ENCODE assay signal across 11 mouse cellular contexts in genomic region chr3:90606185-90606584, GRCm38 (mm10). TPM values are rescaled to one million over a fixed set of nuclear protein-coding genes. Genes with fewer than 3 reads are reported as not detected.
DNase-seq lines count a peak whose midpoint lies in the region; ATAC-seq and TF ChIP-seq lines count a peak whose summit lies in the region.
"Had no signal": no experiment of that assay in that cellular context is flagged by ENCODE, and none has a peak within 500 bp of the region (broad histone marks: within the 10 kb centered on the region; RNA-seq: fewer than 3 reads in every experiment).

No protein-coding gene starts in this region.

- 79% methylated on average over 6 of the region's 6 CpGs for WGBS in kidney, embryonic 14.5 days
- 62% methylated on average over 6 of the region's 6 CpGs for WGBS in intestine, embryonic 16.5 days

- no peak overlapping the region for H3K4me3 ChIP-seq in kidney, embryonic 14.5 days (ENCODE audit: low read length)
- H3K4me3 ChIP-seq in intestine, embryonic 16.5 days (ENCODE audit: low read length), result no peak overlapping the region
- H3K4me3 ChIP-seq: hindbrain, embryonic 15.5 days; neural tube, embryonic 13.5 days had no signal

- no peak for DNase-seq in kidney, postnatal 36 days
- DNase-seq in 3T3-L1 (ENCODE audit: low read depth, low spot score), result peak; percentile 98
- DNase-seq in brain, embryonic 14.5 days (ENCODE audit: low read depth), result peak; percentile 8
- no peak for DNase-seq in ovary, postnatal 14 days (ENCODE audit: low spot score)
- DNase-seq in thymus, postnatal 14 days, result no peak

- peaks cover 18% of the 10 kb centered on the region; the same call in 1 of the 2 replicates for H3K4me1 ChIP-seq in kidney, embryonic 14.5 days (ENCODE audit: control insufficient read depth, insufficient read depth, low read length)
- peaks cover 24% of the 10 kb centered on the region for H3K4me1 ChIP-seq in intestine, embryonic 16.5 days (ENCODE audit: control insufficient read depth, insufficient read depth, low read length)

- H3K4me2 ChIP-seq in kidney, embryonic 14.5 days (replicated peaks; ENCODE audit: low read depth, low read length), result no peak overlapping the region
- H3K4me2 ChIP-seq in intestine, embryonic 16.5 days (ENCODE audit: low read depth, low read length), result no peak overlapping the region
- H3K4me2 ChIP-seq: hindbrain, embryonic 15.5 days; neural tube, embryonic 13.5 days had no signal

- peak; percentile 68; the same call in 1 of the 2 replicates for ATAC-seq in kidney, embryonic 14.5 days (ENCODE audit: low FRiP score, low TSS enrichment)
- peak; percentile 29; the same call in 1 of the 2 replicates for ATAC-seq in intestine, embryonic 16.5 days
- no peak for ATAC-seq in erythroblast, adult 5-6 weeks (replicated peaks; ENCODE audit: low FRiP score, poor library complexity, severe bottlenecking)

- H3K27ac ChIP-seq in kidney, embryonic 14.5 days (ENCODE audit: low read depth, low read length), result peak overlapping the region; percentile 49; the same call in 1 of the 2 replicates
- H3K27ac ChIP-seq in intestine, embryonic 16.5 days (ENCODE audit: low read length), result peak overlapping the region; percentile 53
- H3K27ac ChIP-seq: hindbrain, embryonic 15.5 days; neural tube, embryonic 13.5 days had no signal

- no peaks in the 10 kb centered on the region for H3K9me3 ChIP-seq in kidney, embryonic 14.5 days (ENCODE audit: control insufficient read depth, low read length)
- H3K9me3 ChIP-seq in intestine, embryonic 16.5 days (ENCODE audit: control insufficient read depth, low read length), result no peaks in the 10 kb centered on the region
- H3K9me3 ChIP-seq: hindbrain, embryonic 15.5 days; neural tube, embryonic 13.5 days had no signal

- no peak for TF ChIP-seq CTCF in brain, embryonic 14.5 days (IDR thresholded peaks at IDR 0.05; ENCODE audit: borderline replicate concordance, extremely low read depth, insufficient read depth, insufficient read length)

- no peaks in the 10 kb centered on the region for H3K36me3 ChIP-seq in kidney, embryonic 14.5 days (ENCODE audit: control insufficient read depth, insufficient read depth, low read length)
- H3K36me3 ChIP-seq in intestine, embryonic 16.5 days (ENCODE audit: control insufficient read depth, insufficient read depth, low read length), result no peaks in the 10 kb centered on the region
- H3K36me3 ChIP-seq: hindbrain, embryonic 15.5 days; neural tube, embryonic 13.5 days had no signal

- H3K27me3 ChIP-seq in kidney, embryonic 14.5 days (ENCODE audit: control insufficient read depth, insufficient read depth, low read length), result no peaks in the 10 kb centered on the region
- H3K27me3 ChIP-seq in intestine, embryonic 16.5 days (replicated peaks; ENCODE audit: control insufficient read depth, insufficient read depth, low read length), result no peaks in the 10 kb centered on the region
- H3K27me3 ChIP-seq: hindbrain, embryonic 15.5 days; neural tube, embryonic 13.5 days had no signal

- no peak for TF ChIP-seq POLR2A in brain, embryonic 14.5 days (IDR thresholded peaks at IDR 0.05; ENCODE audit: borderline replicate concordance, extremely low read depth, insufficient read depth, insufficient read length, poor library complexity, severe bottlenecking)

- H3K9ac ChIP-seq in kidney, embryonic 14.5 days (ENCODE audit: low read depth, low read length), result no peak overlapping the region
- no peak overlapping the region for H3K9ac ChIP-seq in intestine, embryonic 16.5 days (ENCODE audit: low read depth, low read length)
- H3K9ac ChIP-seq: hindbrain, embryonic 15.5 days; neural tube, embryonic 13.5 days had no signal

RNA-seq across cellular contexts. Expression of gene S100a5, which starts 2.1 kb away (rescaled TPM):
- 0.56 TPM in 1 of 2 replicates, not detected in the other for polyA plus RNA-seq in kidney, embryonic 14.5 days (2014; fragmentation: Nextera tagmentation; extraction: Ambion mirVana)
- not detected in 2 replicates for polyA plus RNA-seq in brain, embryonic 14.5 days (2012; rRNA removed)
- 13.2 and 16.0 TPM in 2 replicates for polyA plus RNA-seq in intestine, embryonic 16.5 days (2015; fragmentation: Nextera tagmentation; extraction: Ambion mirVana)
- total RNA-seq in erythroblast, adult 5-6 weeks (2015; ENCODE audit: low replicate concordance), result not detected in 2 replicates
- not detected in 2 replicates for total RNA-seq in erythroblast, adult 5-6 weeks (2017; ENCODE audit: low replicate concordance)
- polyA plus RNA-seq: hindbrain, embryonic 15.5 days; neural tube, embryonic 13.5 days had no signal

RNA-seq across cellular contexts. Expression of gene S100a4, which starts 2.6 kb away (rescaled TPM):
- 2.7 and 3.9 TPM in 2 replicates for polyA plus RNA-seq in kidney, embryonic 14.5 days (2014; fragmentation: Nextera tagmentation; extraction: Ambion mirVana)
- 1.6 and 2.5 TPM in 2 replicates for polyA plus RNA-seq in brain, embryonic 14.5 days (2012; rRNA removed)
- 3.6 and 4.0 TPM in 2 replicates for polyA plus RNA-seq in intestine, embryonic 16.5 days (2015; fragmentation: Nextera tagmentation; extraction: Ambion mirVana)
- 64.0 and 136 TPM in 2 replicates for total RNA-seq in erythroblast, adult 5-6 weeks (2015; ENCODE audit: low replicate concordance)
- 89.5 and 104 TPM in 2 replicates for total RNA-seq in erythroblast, adult 5-6 weeks (2017; ENCODE audit: low replicate concordance)
- polyA plus RNA-seq: neural tube, embryonic 13.5 days had no signal

RNA-seq across cellular contexts. Expression of gene Gm42674, which starts 4.5 kb away (rescaled TPM):
- polyA plus RNA-seq in kidney, embryonic 14.5 days (2014; fragmentation: Nextera tagmentation; extraction: Ambion mirVana), result not detected in 2 replicates
- not detected in 2 replicates for polyA plus RNA-seq in brain, embryonic 14.5 days (2012; rRNA removed)
- not detected in 2 replicates for polyA plus RNA-seq in intestine, embryonic 16.5 days (2015; fragmentation: Nextera tagmentation; extraction: Ambion mirVana)
- total RNA-seq in erythroblast, adult 5-6 weeks (2015; ENCODE audit: low replicate concordance), result not detected in 2 replicates
- total RNA-seq in erythroblast, adult 5-6 weeks (2017; ENCODE audit: low replicate concordance), result not detected in 2 replicates
- total RNA-seq: gastrocnemius, adult 8-10 months had no signal
- polyA plus RNA-seq: hindbrain, embryonic 15.5 days; neural tube, embryonic 13.5 days had no signal

RNA-seq across cellular contexts. Expression of gene S100a6, which starts 6.5 kb away (rescaled TPM):
- polyA plus RNA-seq in kidney, embryonic 14.5 days (2014; fragmentation: Nextera tagmentation; extraction: Ambion mirVana), result 115 and 148 TPM in 2 replicates
- 22.2 and 26.1 TPM in 2 replicates for polyA plus RNA-seq in brain, embryonic 14.5 days (2012; rRNA removed)
- 376 and 422 TPM in 2 replicates for polyA plus RNA-seq in intestine, embryonic 16.5 days (2015; fragmentation: Nextera tagmentation; extraction: Ambion mirVana)
- 246 and 247 TPM in 2 replicates for total RNA-seq in erythroblast, adult 5-6 weeks (2015; ENCODE audit: low replicate concordance)
- 99.2 and 118 TPM in 2 replicates for total RNA-seq in erythroblast, adult 5-6 weeks (2017; ENCODE audit: low replicate concordance)

RNA-seq across cellular contexts. Expression of gene S100a2, which starts 16.1 kb away (rescaled TPM):
- not detected in 2 replicates for polyA plus RNA-seq in kidney, embryonic 14.5 days (2014; fragmentation: Nextera tagmentation; extraction: Ambion mirVana)
- not detected in 2 replicates for polyA plus RNA-seq in brain, embryonic 14.5 days (2012; rRNA removed)
- polyA plus RNA-seq in intestine, embryonic 16.5 days (2015; fragmentation: Nextera tagmentation; extraction: Ambion mirVana), result not detected in 2 replicates
- not detected in 2 replicates for total RNA-seq in erythroblast, adult 5-6 weeks (2015; ENCODE audit: low replicate concordance)
- not detected in 2 replicates for total RNA-seq in erythroblast, adult 5-6 weeks (2017; ENCODE audit: low replicate concordance)
- total RNA-seq: gastrocnemius, adult 8-10 months had no signal
- polyA plus RNA-seq: hindbrain, embryonic 15.5 days; neural tube, embryonic 13.5 days had no signal

Comparison
In these comparisons a context has a peak if more than half of its experiments do, and no peak if none do; other contexts are left out.
1. DNase-seq: peak in 3T3-L1 (single experiment) and brain, embryonic 14.5 days (single experiment); none in kidney, postnatal 36 days (0 of 2), ovary, postnatal 14 days (single experiment) and thymus, postnatal 14 days (single experiment).